In genomic region chr4:138223623-138224022, GRCm38 (mm10) we compare ENCODE assay signal across 16 mouse cellular contexts. TPM values are rescaled to one million over a fixed set of nuclear protein-coding genes. Genes with fewer than 3 reads are reported as not detected.
"Had no signal": no experiment of that assay in that cellular context is flagged by ENCODE, and none has a peak within 500 bp of the region (broad histone marks: within the 10 kb centered on the region; RNA-seq: fewer than 3 reads in every experiment).

No protein-coding gene starts in this region.

- H3K4me2 ChIP-seq: liver, embryonic 12.5 days; lung, embryonic 14.5 days; midbrain, embryonic 13.5 days; neural tube, embryonic 12.5 days had no signal

- H3K27ac ChIP-seq: left cerebral cortex, adult 2 months; limb, embryonic 10.5 days; liver, embryonic 12.5 days; midbrain, embryonic 13.5 days; neural tube, embryonic 12.5 days had no signal

- H3K27me3 ChIP-seq: liver, embryonic 12.5 days; midbrain, embryonic 13.5 days; neural tube, embryonic 12.5 days had no signal

- ATAC-seq: liver, embryonic 12.5 days; midbrain, embryonic 13.5 days had no signal

- H3K9ac ChIP-seq: liver, embryonic 12.5 days; lung, embryonic 14.5 days; midbrain, embryonic 13.5 days; neural tube, embryonic 12.5 days had no signal

- DNase-seq: kidney, adult 11 months; kidney, adult 9 months; kidney, postnatal 10 days; lung, embryonic 14.5 days; lung, postnatal 10 days; retina, postnatal 1 day; right cerebral cortex, postnatal 4 days; spleen, adult 18-20 months; thymus, postnatal 14 days had no signal

- H3K4me3 ChIP-seq: left cerebral cortex, adult 2 months; limb, embryonic 10.5 days; liver, embryonic 12.5 days; midbrain, embryonic 13.5 days; myocyte; neural tube, embryonic 12.5 days had no signal

- H3K9me3 ChIP-seq: limb, embryonic 10.5 days; liver, embryonic 12.5 days; midbrain, embryonic 13.5 days; neural tube, embryonic 12.5 days had no signal

RNA-seq across cellular contexts. Expression of gene Kif17, which starts 26.6 kb away (rescaled TPM):
- total RNA-seq: neutrophil, adult 5-6 weeks had no signal
